Mouse (Mus musculus) megakaryocyte, embryonic 14.5 days (primary cell): ENCODE results near the gene Cybrd1. TPM values are rescaled to one million over a fixed set of nuclear protein-coding genes. Genes with fewer than 3 reads are reported as not detected.

Experiments used
- H3K27me3 ChIP-seq: replicated peaks from 2 replicates; pipeline ENCODE3; 2012; ENCODE audit warnings: inconsistent platforms
- H3K36me3 ChIP-seq: replicated peaks from 2 replicates; pipeline ENCODE3; 2012; ENCODE audit warnings: low read length, inconsistent platforms, mixed read lengths
- H3K4me1 ChIP-seq: 2 replicates; pipeline ENCODE4 v1.6.1; 2012; ENCODE audit warnings: inconsistent platforms
- H3K4me3 ChIP-seq: replicated peaks from 2 replicates; pipeline ENCODE3; 2012; ENCODE audit warnings: moderate library complexity, mild to moderate bottlenecking, inconsistent platforms
- H3K9me3 ChIP-seq: 2 replicates; pipeline ENCODE4 v1.6.1; 2012; ENCODE audit warnings: inconsistent platforms
- FLI1 ChIP-seq: IDR thresholded peaks from 2 replicates; pipeline ENCODE4 v1.6.1; 2012; ENCODE audit warnings: low read length, inconsistent platforms, mixed read lengths
- GATA1 ChIP-seq: IDR thresholded peaks from 3 replicates; pipeline ENCODE4 v1.6.1; 2012; ENCODE audit warnings: mixed read lengths, low read length, inconsistent platforms, borderline replicate concordance
- polyA plus RNA-seq: library from polyadenylated mRNA; stranded (reverse); fragments of >175 nt; gene quantifications from 2 replicates; pipeline ENCODE4 v1.2.3, GENCODE M21; 2012; ENCODE audit warnings: low replicate concordance; ENCODE audit not compliant: insufficient read depth

The Cybrd1 gene
- polyA plus RNA-seq, 1 experiment, result 0.06 TPM

DNA sequence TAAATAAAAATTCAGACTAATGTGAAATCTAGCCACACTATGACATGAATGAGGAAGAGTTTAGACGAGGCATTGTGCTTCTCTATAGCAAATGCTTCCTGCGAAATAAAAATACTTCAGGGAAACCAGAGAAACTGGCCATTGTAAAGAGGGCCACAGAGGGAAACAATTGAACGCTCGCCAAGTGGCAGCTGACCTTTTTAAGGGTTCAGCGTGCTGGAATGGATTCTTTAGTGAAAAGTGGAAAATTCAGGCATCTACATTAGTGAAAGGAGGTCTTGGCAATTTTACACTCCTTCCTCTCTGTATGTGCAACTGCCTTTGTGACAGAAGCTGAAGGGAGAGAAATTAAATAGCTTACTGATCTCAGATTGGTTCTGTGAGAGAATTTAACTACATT, 3.7 kb downstream of the Cybrd1 start:
- peaks cover 50% of the 10 kb centered on the region for H3K27me3 ChIP-seq
- no peak for TF ChIP-seq GATA1
- no peak for TF ChIP-seq FLI1
- no peak overlapping the region for H3K4me3 ChIP-seq
- no peaks in the 10 kb centered on the region for H3K36me3 ChIP-seq
- H3K9me3 ChIP-seq, result no peaks in the 10 kb centered on the region
- H3K4me1 ChIP-seq, result peaks cover 20% of the 10 kb centered on the region

DNA sequence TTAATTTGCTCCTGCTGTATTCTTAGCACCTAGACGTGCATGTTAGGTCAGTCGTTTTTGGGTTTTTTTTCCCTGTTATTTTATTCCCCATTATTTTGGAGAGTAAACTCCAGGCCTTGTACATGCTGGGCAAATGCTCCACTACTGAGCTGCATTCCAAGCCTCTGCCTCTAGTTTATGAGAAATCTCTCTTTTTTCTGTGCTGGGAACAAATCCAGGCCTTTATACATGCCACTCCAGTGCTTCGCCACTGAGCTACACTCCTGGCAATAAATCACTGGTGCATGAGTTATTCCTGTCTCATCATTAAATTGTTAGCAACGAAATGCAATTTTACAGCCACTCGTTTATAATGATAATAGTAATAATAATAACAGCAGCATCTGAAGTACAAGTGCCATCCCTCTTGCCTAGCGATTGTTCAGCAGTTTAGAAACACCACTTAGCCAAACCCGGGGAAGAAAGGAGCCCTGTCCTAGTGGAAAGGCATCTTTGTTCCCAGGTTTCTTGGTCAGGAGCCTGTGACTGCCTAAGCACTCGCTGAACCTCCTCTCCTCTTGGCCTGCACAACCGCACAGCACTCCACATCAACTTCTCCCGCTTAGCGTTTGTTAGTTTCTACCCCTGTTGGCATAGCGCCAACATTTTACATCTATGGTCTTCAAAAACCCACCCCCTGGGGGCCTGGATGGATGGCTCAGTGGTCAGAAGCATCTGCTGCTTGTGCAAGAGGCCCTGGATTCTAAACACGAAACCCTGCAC, 4.7 kb downstream of the Cybrd1 start:
- Histone ChIP-seq H3K4me3 (no peak overlapping the region), H3K9me3 (no peaks in the 10 kb centered on the region), H3K27me3 (peaks cover 42% of the 10 kb centered on the region), H3K4me1 (peaks cover 18% of the 10 kb centered on the region), H3K36me3 (no peaks in the 10 kb centered on the region)
- TF ChIP-seq GATA1 (no peak), FLI1 (no peak)

DNA sequence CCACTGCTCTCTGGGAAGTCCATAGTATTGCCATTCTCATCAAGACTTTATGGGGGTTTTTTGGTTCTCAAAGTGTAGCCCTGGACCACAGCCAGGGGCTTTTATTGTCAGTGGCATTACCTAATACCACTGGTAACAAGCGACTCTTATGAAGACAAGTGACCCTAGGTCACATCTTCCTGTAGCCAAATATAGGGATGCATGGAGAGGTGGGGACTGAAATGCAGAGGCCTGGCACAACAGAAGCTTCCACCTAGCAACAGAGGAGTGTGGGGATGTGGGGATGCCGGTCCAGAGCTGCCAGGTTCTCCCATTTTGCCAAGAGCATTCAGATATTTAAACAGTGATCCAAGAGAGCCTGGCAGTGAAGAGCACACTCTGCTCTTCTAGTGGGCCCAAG, 5.9 kb downstream of the Cybrd1 start:
- no peak for TF ChIP-seq FLI1
- TF ChIP-seq GATA1, result no peak
- Histone ChIP-seq H3K4me1 (peaks cover 14% of the 10 kb centered on the region), H3K27me3 (peaks cover 31% of the 10 kb centered on the region), H3K36me3 (no peaks in the 10 kb centered on the region), H3K4me3 (no peak overlapping the region), H3K9me3 (no peaks in the 10 kb centered on the region)

DNA sequence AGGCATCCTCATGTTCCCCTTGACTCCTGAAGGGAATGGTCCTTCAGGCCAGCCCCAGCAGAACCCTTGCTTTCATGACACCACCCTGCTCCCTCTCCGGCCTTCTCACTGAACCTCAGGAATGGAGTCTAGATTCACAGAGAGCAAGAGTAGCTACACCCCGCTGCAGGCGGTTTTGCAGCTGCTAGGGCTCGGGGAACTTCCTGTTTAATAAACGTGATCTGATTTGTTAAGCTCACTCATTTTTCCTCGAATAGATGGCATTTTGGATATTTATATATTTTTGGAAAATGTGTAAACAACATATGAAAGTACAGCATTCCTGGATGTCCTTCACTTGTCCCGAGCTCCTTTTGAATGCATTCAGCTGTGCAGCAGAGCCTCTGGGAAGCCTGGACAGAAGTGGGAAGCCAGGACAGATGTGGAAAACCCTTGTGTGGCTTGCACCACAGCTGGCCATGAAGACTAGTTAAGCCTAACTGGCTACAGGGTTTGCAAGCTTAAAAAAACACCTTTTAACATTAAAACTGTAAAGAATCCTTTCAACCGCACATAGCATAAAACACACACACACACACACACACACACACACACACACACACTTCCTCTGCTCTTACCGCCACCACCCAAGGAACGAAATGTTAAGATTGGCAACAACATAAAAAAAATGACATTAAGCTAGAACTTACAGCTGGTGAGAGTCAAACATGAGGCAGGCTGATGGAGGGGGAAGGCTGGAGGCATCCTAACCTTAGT, 10.2 kb downstream of the Cybrd1 start:
- Histone ChIP-seq H3K4me1 (peaks cover 20% of the 10 kb centered on the region), H3K9me3 (no peaks in the 10 kb centered on the region), H3K36me3 (no peaks in the 10 kb centered on the region), H3K27me3 (peaks cover 3% of the 10 kb centered on the region), H3K4me3 (no peak overlapping the region)
- TF ChIP-seq GATA1 (no peak), FLI1 (no peak)

DNA sequence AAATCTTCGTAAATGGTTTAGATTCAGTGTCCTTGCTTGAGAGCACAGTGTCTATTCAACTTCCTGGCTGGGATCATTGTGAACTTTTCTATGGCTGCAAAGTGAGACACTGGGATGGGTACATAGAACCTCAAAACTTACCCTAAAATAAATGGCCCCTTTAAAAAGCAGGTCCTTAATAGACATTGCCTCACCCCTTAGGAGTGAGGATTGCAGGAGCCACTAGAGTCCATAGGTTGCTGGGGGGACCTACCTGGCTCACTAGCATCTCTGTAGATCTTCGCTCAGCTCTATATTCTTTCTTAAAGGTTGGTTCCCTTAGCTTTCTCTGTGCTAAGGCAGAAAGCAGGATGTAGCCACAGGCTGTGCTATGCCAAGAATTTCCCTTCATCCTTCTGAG, 12.6 kb downstream of the Cybrd1 start:
- peaks cover 34% of the 10 kb centered on the region for H3K4me1 ChIP-seq
- H3K36me3 ChIP-seq, result no peaks in the 10 kb centered on the region
- H3K4me3 ChIP-seq, result no peak overlapping the region
- no peaks in the 10 kb centered on the region for H3K9me3 ChIP-seq
- TF ChIP-seq GATA1, result no peak
- TF ChIP-seq FLI1, result no peak
- no peaks in the 10 kb centered on the region for H3K27me3 ChIP-seq

DNA sequence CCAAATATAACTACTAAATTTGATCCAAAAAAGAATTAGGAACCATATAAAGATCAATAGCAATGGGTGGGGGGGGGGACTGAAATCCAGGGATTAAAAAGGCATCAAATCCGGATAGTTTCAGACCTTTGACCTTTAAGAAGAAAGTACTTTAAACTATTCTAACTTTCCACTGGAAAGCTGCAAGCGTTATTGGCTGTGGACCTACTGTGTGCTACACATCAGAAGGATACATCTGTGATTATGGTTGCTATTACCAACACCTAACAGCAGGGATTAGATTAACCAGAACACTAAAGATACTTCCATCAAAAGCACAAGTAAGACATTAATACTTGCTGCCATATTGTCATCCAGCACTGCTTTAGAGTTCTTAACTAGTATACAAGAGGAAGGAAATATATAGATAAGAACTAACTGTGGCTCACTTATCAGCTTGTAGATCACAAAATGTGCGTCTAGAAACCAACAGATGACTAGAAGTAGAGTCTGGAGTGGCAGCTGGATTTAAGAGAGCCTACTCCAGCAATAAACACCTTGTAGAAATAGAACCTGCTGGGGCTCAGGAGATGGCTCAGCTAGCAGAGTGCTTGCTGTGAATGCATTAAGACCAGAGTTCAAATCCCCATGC, 14.3 kb downstream of the Cybrd1 start:
- Histone ChIP-seq H3K4me3 (no peak overlapping the region), H3K4me1 (peaks cover 46% of the 10 kb centered on the region)
- no peak for TF ChIP-seq GATA1
- TF ChIP-seq FLI1, result no peak

DNA sequence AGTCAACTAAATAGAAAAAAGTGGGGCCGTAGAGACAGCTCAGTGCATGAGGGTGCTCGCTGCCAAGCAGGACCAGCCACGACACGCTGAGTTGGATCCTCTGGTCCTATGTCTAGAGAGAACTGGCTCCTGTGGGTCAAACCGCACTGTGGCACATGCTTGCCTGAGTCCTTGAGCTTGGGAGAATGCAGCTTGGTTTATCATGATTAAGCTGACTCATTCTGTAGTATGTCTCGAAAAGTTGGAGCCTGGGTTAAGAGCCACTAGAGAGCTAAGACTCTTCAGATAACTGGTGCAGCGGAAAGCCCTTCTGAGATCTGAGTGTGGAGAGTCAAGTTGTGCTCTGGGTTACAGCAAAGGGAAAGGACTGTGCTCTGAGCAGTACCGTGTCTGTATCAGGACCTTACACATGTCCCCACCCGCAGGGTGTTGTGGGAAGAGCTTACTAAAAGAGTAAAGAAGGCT, 16.4 kb downstream of the Cybrd1 start:
- Histone ChIP-seq H3K4me1 (peaks cover 38% of the 10 kb centered on the region), H3K4me3 (peak overlapping the region; percentile 78), H3K9me3 (0 out of 2 replicates have a peak, but pooled peaks cover 6% of the 10 kb centered on the region), H3K36me3 (no peaks in the 10 kb centered on the region), H3K27me3 (no peaks in the 10 kb centered on the region)
- no peak for TF ChIP-seq GATA1
- TF ChIP-seq FLI1, result no peak

More for the DNA sequence above, 14.3 kb downstream of the Cybrd1 start:
- Histone ChIP-seq H3K36me3 (no peaks in the 10 kb centered on the region), H3K27me3 (no peaks in the 10 kb centered on the region), H3K9me3 (no peaks in the 10 kb centered on the region)

DNA sequence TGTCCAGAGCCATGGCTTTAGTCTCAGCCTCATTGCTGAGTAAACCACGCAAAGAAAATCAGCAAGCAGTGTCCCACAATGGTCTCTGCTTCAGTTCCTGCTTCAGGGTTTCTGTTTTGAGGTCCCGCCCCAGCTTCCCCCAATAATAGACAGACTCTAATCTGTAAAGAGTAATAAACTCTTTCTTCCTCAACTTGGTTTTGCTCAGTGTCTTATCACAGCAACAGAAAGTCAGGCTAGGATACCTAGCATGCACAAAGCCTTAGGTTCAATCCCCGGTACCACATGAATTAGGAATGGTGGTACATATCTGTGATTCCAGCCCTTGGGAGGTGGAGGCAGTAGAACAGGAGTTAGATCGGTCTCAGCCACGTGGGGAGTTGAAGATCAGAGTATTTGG, 17.1 kb downstream of the Cybrd1 start:
- Histone ChIP-seq H3K9me3 (0 out of 2 replicates have a peak, but pooled peaks cover 6% of the 10 kb centered on the region), H3K36me3 (no peaks in the 10 kb centered on the region), H3K4me1 (peaks cover 38% of the 10 kb centered on the region), H3K27me3 (peaks cover 4% of the 10 kb centered on the region), H3K4me3 (peak overlapping the region; percentile 86)
- TF ChIP-seq GATA1 (no peak), FLI1 (no peak)

DNA sequence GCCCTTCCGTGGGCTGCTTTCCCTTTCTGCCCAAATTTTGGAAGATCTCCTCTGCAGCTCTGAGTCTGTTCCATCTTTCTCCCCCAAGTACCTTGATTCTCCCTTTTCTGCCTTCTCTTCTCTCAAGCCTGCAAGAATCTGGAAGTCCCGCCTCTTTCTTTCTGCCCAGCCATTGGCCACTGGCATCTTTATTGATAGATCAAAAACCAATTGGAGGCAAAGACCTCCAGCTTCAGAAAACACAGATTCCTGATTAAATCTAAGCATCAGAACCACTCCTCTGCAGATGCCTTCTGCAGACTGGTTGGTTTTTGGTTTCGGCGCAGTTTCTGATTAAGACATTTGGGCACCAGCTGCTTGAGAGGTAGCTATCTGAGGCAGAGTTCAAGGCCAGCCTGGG, 22.9 kb downstream of the Cybrd1 start:
- no peaks in the 10 kb centered on the region for H3K36me3 ChIP-seq

DNA sequence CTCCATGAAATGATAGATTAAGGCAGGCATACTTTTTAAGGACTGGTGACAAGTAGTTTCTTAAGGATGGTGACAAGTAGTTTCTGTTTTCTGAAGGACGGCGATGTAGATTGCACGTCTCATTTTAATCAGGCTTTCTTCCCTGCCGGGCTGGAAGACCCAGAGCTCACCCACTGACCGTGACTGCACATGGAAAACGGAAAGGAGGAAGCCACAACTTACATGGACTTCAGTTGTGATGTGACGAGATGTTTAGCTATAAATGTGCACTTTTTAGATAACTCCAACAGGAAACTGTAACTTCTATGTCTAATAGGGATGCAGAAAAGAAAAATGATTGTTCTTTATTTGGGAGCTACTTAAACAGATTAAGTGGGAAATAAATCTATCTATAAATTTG, 24.7 kb downstream of the Cybrd1 start:
- peaks cover 14% of the 10 kb centered on the region for H3K27me3 ChIP-seq

More for the DNA sequence above, 22.9 kb downstream of the Cybrd1 start:
- Histone ChIP-seq H3K9me3 (0 out of 2 replicates have a peak, but pooled peaks cover 6% of the 10 kb centered on the region), H3K4me1 (peaks cover 29% of the 10 kb centered on the region), H3K27me3 (peaks cover 12% of the 10 kb centered on the region), H3K4me3 (no peak overlapping the region)
- TF ChIP-seq FLI1 (no peak), GATA1 (no peak)

More for the DNA sequence above, 24.7 kb downstream of the Cybrd1 start:
- H3K9me3 ChIP-seq, result 0 out of 2 replicates have a peak, but pooled peaks cover 4% of the 10 kb centered on the region
- H3K36me3 ChIP-seq, result no peaks in the 10 kb centered on the region
- H3K4me1 ChIP-seq, result peaks cover 30% of the 10 kb centered on the region
- H3K4me3 ChIP-seq, result peak overlapping the region; percentile 64
- no peak for TF ChIP-seq FLI1
- TF ChIP-seq GATA1, result no peak
